Mouse (Mus musculus) kidney, adult 2 months (tissue): Measurements from ENCODE around the gene Sorbs1. TPM values are rescaled to one million over a fixed set of nuclear protein-coding genes. Genes with fewer than 3 reads are reported as not detected.

Experiments
- DNase-seq: peaks from one replicate; pipeline ENCODE4 v3.0.0; 2021
- H3K27ac ChIP-seq: fragments of 200-500 bp; 2 replicates; pipeline ENCODE4 v1.5.1; 2012; ENCODE audit warnings: low read depth, low read length, control low read depth, inconsistent platforms; ENCODE audit not compliant: insufficient read depth
- H3K27me3 ChIP-seq: fragments of 200-500 bp; replicated peaks from 2 replicates; pipeline ENCODE4 v1.6.1; 2012; ENCODE audit warnings: mild to moderate bottlenecking, moderate library complexity, low read length, inconsistent platforms; ENCODE audit not compliant: control insufficient read depth, insufficient read depth
- H3K36me3 ChIP-seq: fragments of 200-500 bp; 2 replicates; pipeline ENCODE4 v1.6.1; 2012; ENCODE audit warnings: mild to moderate bottlenecking, moderate library complexity, low read length, inconsistent platforms; ENCODE audit not compliant: control insufficient read depth, insufficient read depth
- H3K4me1 ChIP-seq: fragments of 200-500 bp; 2 replicates; pipeline ENCODE4 v1.6.1; 2011; ENCODE audit warnings: low read length; ENCODE audit not compliant: control insufficient read depth, insufficient read depth
- H3K4me3 ChIP-seq: fragments of 200-500 bp; 2 replicates; pipeline ENCODE4 v1.5.1; 2011; ENCODE audit warnings: mild to moderate bottlenecking, low read depth, low read length, control low read depth; ENCODE audit not compliant: insufficient read depth
- CTCF ChIP-seq: fragments of 200-500 bp; conservative IDR thresholded peaks from 2 replicates; pipeline ENCODE4 v1.5.1; 2011; ENCODE audit warnings: low read depth, mild to moderate bottlenecking, control low read depth, low read length, moderate library complexity, mixed read lengths; ENCODE audit not compliant: insufficient read depth, insufficient read length
- POLR2A ChIP-seq: fragments of 200-500 bp; IDR thresholded peaks from one replicate; pipeline ENCODE4 v1.6.1; 2011; ENCODE audit warnings: low read depth, low read length, control low read depth
- WGBS: fragments of 180-500 bp; shearing (Covaris S2); methylation state at CpG from one replicate; pipeline ENCODE4 v1.1.7; 2018; 5-methylcytosine and 5-hydroxymethylcytosine counted together
- polyA plus RNA-seq: library from polyadenylated mRNA; depleted of rRNA; stranded (reverse); fragments of >200 nt; gene quantifications from 2 replicates; pipeline ENCODE4 v1.2.3, GENCODE M21; 2012

Gene Sorbs1
- polyA plus RNA-seq, 1 experiment: 52.5 TPM

GRCm38 (mm10) chr19:40294231-40294630 is 219.3 kb downstream of the Sorbs1 start:
- H3K36me3 ChIP-seq: peaks cover 2% of the 10 kb centered on the region
- no peak overlapping the region for H3K27ac ChIP-seq
- TF ChIP-seq POLR2A (no peak), CTCF (no peak)
- no peaks in the 10 kb centered on the region for H3K27me3 ChIP-seq
- 63% methylated on average over 1 of the region's 1 CpGs for WGBS
- H3K4me3 ChIP-seq: no peak overlapping the region
- no peaks in the 10 kb centered on the region for H3K4me1 ChIP-seq
- DNase-seq: no peak

- Histone ChIP-seq H3K4me1 (no peaks in the 10 kb centered on the region), H3K36me3 (peaks cover 2% of the 10 kb centered on the region), H3K27me3 (no peaks in the 10 kb centered on the region), H3K27ac (no peak overlapping the region), H3K4me3 (no peak overlapping the region)
- 97% methylated on average over 6 of the region's 6 CpGs for WGBS
- TF ChIP-seq CTCF (no peak), POLR2A (no peak)
- no peak for DNase-seq
These were observed 219.8 kb downstream of the Sorbs1 start for GRCm38 (mm10) chr19:40293791-40294190.

- WGBS: 91% methylated on average over 6 of the region's 6 CpGs
- no peak for DNase-seq
- H3K4me3 ChIP-seq: no peak overlapping the region
- no peaks in the 10 kb centered on the region for H3K27me3 ChIP-seq
- no peaks in the 10 kb centered on the region for H3K4me1 ChIP-seq
- no peak for TF ChIP-seq CTCF
- no peak for TF ChIP-seq POLR2A
- no peak overlapping the region for H3K27ac ChIP-seq
- no peaks in the 10 kb centered on the region for H3K36me3 ChIP-seq
These were observed 223.4 kb downstream of the Sorbs1 start for GRCm38 (mm10) chr19:40290099-40290724.

GRCm38 (mm10) chr19:40288415-40288814 is 225.2 kb downstream of the Sorbs1 start:
- WGBS: 81% methylated on average over 9 of the region's 9 CpGs
- no peak for TF ChIP-seq CTCF
- TF ChIP-seq POLR2A: no peak
- no peaks in the 10 kb centered on the region for H3K27me3 ChIP-seq

GRCm38 (mm10) chr19:40284704-40285103 is 228.9 kb downstream of the Sorbs1 start:
- H3K27ac ChIP-seq: no peak overlapping the region
- no peaks in the 10 kb centered on the region for H3K36me3 ChIP-seq
- DNase-seq: no peak
- H3K4me3 ChIP-seq: no peak overlapping the region
- no peaks in the 10 kb centered on the region for H3K4me1 ChIP-seq
- 87% methylated on average over 2 of the region's 2 CpGs for WGBS
- TF ChIP-seq POLR2A: no peak
- TF ChIP-seq CTCF: no peak
- H3K27me3 ChIP-seq: no peaks in the 10 kb centered on the region

More at GRCm38 (mm10) chr19:40288415-40288814, 225.2 kb downstream of the Sorbs1 start:
- no peak for DNase-seq
- H3K36me3 ChIP-seq: no peaks in the 10 kb centered on the region
- H3K27ac ChIP-seq: no peak overlapping the region
- H3K4me3 ChIP-seq: no peak overlapping the region
- H3K4me1 ChIP-seq: no peaks in the 10 kb centered on the region

- Histone ChIP-seq H3K36me3 (no peaks in the 10 kb centered on the region), H3K4me1 (no peaks in the 10 kb centered on the region), H3K4me3 (no peak overlapping the region), H3K27ac (no peak overlapping the region), H3K27me3 (no peaks in the 10 kb centered on the region)
- 84% methylated on average over 2 of the region's 2 CpGs for WGBS
- no peak for DNase-seq
- TF ChIP-seq POLR2A (no peak), CTCF (no peak)
These were observed 230.2 kb downstream of the Sorbs1 start for GRCm38 (mm10) chr19:40283415-40283814.

GRCm38 (mm10) chr19:40278372-40279023 is 235.1 kb downstream of the Sorbs1 start:
- peak; percentile 20 for DNase-seq

More at GRCm38 (mm10) chr19:40278372-40279023, 235.1 kb downstream of the Sorbs1 start:
- Histone ChIP-seq H3K36me3 (no peaks in the 10 kb centered on the region), H3K27ac (no peak overlapping the region), H3K4me1 (no peaks in the 10 kb centered on the region), H3K27me3 (no peaks in the 10 kb centered on the region), H3K4me3 (no peak overlapping the region)
- TF ChIP-seq POLR2A (no peak), CTCF (no peak)
- 55% methylated on average over 8 of the region's 8 CpGs for WGBS
